Comparison of ENCODE assay signal across 3 mouse cellular contexts in the genomic region with DNA sequence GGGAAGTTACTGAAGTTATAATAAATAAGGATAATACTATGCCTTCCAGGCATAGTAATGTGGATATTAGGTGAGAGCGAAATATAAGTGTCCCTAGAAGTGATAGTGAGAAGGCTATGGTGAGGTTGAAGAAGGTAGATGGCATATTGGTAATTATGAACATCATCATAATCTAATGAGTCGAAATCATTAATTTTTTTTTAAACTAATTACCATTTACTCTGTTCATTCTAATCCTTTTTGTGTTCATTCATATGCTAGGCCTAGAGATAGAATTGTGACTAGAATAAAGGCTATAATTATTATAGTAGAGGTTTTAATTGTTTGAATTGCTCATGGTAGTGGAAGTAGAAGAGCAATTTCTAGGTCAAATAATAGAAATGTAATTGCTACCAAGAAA. TPM values are rescaled to one million over a fixed set of nuclear protein-coding genes. Genes with fewer than 3 reads are reported as not detected.
"Had no signal": no experiment of that assay in that cellular context is flagged by ENCODE, and none has a peak within 500 bp of the region (broad histone marks: within the 10 kb centered on the region; RNA-seq: fewer than 3 reads in every experiment).

No protein-coding gene starts in this region.

RNA-seq across cellular contexts. Expression of gene Col19a1, which starts 25.3 kb away (rescaled TPM):
- total RNA-seq: megakaryocyte-erythroid progenitor cell, adult 5-6 weeks had no signal
- polyA plus RNA-seq: lung, embryonic 14.5 days; small intestine, adult 2 months had no signal
